Mouse (Mus musculus) urinary bladder, adult 18-20 months (tissue): ENCODE measurements at regions not wholly inside any gene's neighbourhood (a gene's known extent, or its start where the extent isn't known, plus 50 kb on each side); places are given as distances from the start of the nearest gene placed in this dataset.
"Not testable (repeated sequence)": the region's sequence is repeated elsewhere in the genome, so short reads cannot be mapped to it uniquely, and the experiment has no call there.

Experiments used
- DNase-seq, 2 experiments: peaks; one replicate each; pipeline ENCODE4 v3.0.0; 2022; ENCODE audit warnings: low spot score in 2 of 2, mixed read lengths in 2 of 2

GRCm38 (mm10) chr6:37692758-37693157, 162.8 kb downstream of the Akr1d1 start:
- no peak for DNase-seq

- no peak for DNase-seq
Observed at GRCm38 (mm10) chr6:37696074-37696473, 166.1 kb downstream of the Akr1d1 start.

- DNase-seq, result no peak
Observed at GRCm38 (mm10) chr6:37703946-37704345, 166.7 kb upstream of the Trim24 start.

GRCm38 (mm10) chr6:37705733-37706145, 164.9 kb upstream of the Trim24 start:
- DNase-seq, result no peak

GRCm38 (mm10) chr6:37707671-37708070, 162.9 kb upstream of the Trim24 start:
- not testable (repeated sequence) for DNase-seq

- no peak for DNase-seq
Observed at GRCm38 (mm10) chr6:37711766-37712165, 158.8 kb upstream of the Trim24 start.

- DNase-seq, result no peak
Observed at GRCm38 (mm10) chr6:37713411-37713810, 157.2 kb upstream of the Trim24 start.

GRCm38 (mm10) chr6:37714223-37714928, 156.2 kb upstream of the Trim24 start:
- no peak for DNase-seq

- no peak for DNase-seq
Observed at GRCm38 (mm10) chr6:37721736-37722135, 148.9 kb upstream of the Trim24 start.

GRCm38 (mm10) chr6:37723337-37723736, 147.3 kb upstream of the Trim24 start:
- peak in 1 of 2 experiments; percentile 6 for DNase-seq

- DNase-seq, result no peak
Observed at GRCm38 (mm10) chr6:37724240-37724639, 146.4 kb upstream of the Trim24 start.

GRCm38 (mm10) chr6:37728621-37729020, 142.0 kb upstream of the Trim24 start:
- no peak for DNase-seq

- DNase-seq, result no peak
Observed at GRCm38 (mm10) chr6:37729165-37729564, 141.4 kb upstream of the Trim24 start.

GRCm38 (mm10) chr6:37730500-37731239, 139.9 kb upstream of the Trim24 start:
- DNase-seq, result no peak

- DNase-seq, result peak; percentile 16 to 40
Observed at GRCm38 (mm10) chr6:37732385-37732784, 138.2 kb upstream of the Trim24 start.

- DNase-seq, result no peak
Observed at GRCm38 (mm10) chr6:37735288-37735961, 135.2 kb upstream of the Trim24 start.

GRCm38 (mm10) chr6:37735962-37736297, 134.7 kb upstream of the Trim24 start:
- no peak for DNase-seq

- peak in 1 of 2 experiments; percentile 7 for DNase-seq
Observed at GRCm38 (mm10) chr6:37740982-37741889, 129.4 kb upstream of the Trim24 start.

- DNase-seq, result not testable (repeated sequence)
Observed at GRCm38 (mm10) chr6:37741916-37742315, 128.7 kb upstream of the Trim24 start.

- no peak for DNase-seq
Observed at GRCm38 (mm10) chr6:37744679-37745078, 125.9 kb upstream of the Trim24 start.

- DNase-seq, result peak in 1 of 2 experiments; percentile 21
Observed at GRCm38 (mm10) chr6:37745393-37746100, 125.1 kb upstream of the Trim24 start.
